Mouse (Mus musculus) cerebellum, adult 18-20 months (tissue): Measurements from ENCODE around the gene Elmod1.

Source experiments
- DNase-seq, 2 experiments: peaks; one replicate each; pipeline ENCODE4 v3.0.0; 2021

The Elmod1 gene

DNA sequence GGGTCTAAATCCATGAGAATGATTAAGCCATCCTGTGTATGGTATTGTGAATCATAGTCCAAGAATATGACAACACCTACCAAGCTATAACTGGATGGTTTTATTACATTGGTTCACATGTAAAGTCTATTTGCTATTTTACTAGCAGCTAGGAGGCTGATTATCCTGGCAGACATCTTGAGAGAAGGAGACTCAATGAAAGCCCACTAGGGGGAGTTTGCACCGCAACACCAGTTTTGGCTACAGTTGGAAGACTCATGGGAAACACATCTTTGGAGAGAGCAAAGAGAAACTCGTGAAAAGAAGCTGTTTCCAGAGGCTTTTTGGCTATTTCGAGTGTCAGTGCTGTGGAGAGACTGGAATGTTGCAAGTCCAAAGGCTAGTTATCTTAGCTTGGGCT, 69.7 kb downstream of the Elmod1 start:
- no peak for DNase-seq

DNA sequence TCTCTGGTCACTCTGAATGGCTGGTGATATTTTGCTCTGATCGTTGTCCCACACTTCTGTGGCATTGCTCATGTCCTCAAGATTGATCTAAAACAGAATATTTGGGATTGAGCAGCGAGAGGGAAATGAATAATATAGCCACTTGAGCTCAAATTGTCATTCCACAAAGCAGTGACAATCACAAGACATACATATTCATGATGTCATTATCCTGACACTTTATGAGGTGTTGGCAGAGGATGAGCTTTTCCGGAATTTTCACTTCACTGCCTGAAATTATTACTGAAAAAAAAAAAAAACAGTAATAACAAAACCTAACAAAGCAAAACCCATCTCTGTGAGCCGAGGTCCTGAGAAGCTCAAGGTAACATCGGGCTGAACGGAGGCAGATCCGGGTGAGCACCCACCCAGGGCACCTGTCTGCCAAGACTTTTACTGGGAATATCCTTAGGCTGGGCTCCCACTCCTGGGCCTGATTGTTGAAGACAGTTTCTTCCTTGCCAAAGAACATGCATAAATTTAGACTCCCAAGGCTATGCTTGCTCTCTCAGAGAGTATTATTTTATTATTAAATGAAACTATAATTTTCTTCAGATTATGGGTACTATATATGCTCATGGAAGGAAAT, 71.8 kb downstream of the Elmod1 start:
- DNase-seq, result no peak

- DNase-seq, result peak; percentile 27 to 34
Measured at GRCm38 (mm10) chr9:53899836-53900235, 75.3 kb downstream of the Elmod1 start.

GRCm38 (mm10) chr9:53895827-53896226, 79.3 kb downstream of the Elmod1 start:
- no peak for DNase-seq

DNA sequence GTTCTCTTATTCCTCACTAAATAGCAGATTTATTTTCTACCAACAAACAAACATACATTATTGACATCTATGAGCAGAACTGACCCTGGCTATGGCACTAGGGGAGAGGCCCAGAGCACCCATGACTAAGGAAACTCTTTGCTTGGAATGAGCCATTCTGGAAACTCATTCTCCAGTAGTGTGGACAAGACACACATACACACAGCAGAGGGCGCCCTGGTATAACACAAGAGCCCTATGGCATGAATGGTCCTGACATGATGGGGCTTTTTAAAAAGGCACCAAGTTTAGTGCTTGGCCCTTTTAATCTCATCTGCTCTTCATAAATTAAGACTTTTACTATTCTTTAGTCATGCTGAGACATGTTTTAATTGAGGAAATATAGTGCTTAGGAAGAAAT, 85.0 kb downstream of the Elmod1 start:
- DNase-seq, result peak; percentile 41 to 57

DNA sequence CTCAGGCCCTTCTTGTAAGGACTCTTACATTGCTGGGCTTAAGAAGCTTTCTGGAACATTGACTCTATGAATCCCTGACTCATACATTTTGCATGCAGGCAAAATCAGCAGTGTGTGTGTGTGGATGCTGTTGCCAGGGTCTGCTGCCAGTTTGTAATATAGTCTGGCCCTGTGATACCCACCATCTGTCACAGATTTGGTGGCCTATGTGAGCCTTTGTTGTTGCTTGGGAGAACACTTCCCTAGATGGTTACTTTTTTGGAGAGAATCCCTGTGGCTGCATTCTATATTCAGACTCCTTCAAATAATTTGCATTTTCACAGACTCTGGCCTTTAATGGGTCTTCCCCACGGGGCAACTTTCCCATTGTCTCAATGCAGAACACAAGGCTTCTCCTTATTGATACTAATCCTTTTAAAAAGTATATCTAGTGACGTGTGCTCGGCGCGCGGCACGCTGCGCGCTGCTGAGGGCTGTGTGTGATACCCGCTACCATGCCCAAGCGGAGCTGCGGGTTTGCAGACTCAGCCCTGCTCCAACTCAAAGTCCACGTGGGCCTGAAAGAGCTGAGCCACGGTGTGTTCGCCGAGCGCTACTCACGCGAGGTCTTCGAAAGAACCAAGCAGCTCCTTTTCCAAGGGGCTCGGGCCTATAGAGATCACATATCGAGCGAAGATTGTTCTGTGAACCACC, 91.4 kb downstream of the Elmod1 start:
- no peak for DNase-seq

GRCm38 (mm10) chr9:53877423-53877822, 97.7 kb downstream of the Elmod1 start:
- no peak for DNase-seq

GRCm38 (mm10) chr9:53873239-53873638, 101.9 kb downstream of the Elmod1 start:
- DNase-seq, result no peak
